Mouse (Mus musculus) B cell, adult 2 months (primary cell): ENCODE measurements around the gene Hspbp1.

ENCODE experiments used
- DNase-seq, 2 experiments: peaks; one replicate each; pipeline ENCODE4 v3.0.0; 2022

Gene Hspbp1

GRCm38 (mm10) chr7:4666871-4667270 is 18.0 kb downstream of the Hspbp1 start:
- DNase-seq: no peak

GRCm38 (mm10) chr7:4663742-4664141 is 21.1 kb downstream of the Hspbp1 start:
- no peak for DNase-seq

- no peak for DNase-seq
These were observed 21.7 kb downstream of the Hspbp1 start for GRCm38 (mm10) chr7:4663179-4663578.

- no peak for DNase-seq
These were observed 24.9 kb downstream of the Hspbp1 start for GRCm38 (mm10) chr7:4659911-4660443.

- peak; percentile 95 for DNase-seq
These were observed 25.8 kb downstream of the Hspbp1 start, which contains the start of gene Ppp6r1 for GRCm38 (mm10) chr7:4658912-4659551. Gene Ppp6r1, minus strand, starts transcription at chr7:4659019.

GRCm38 (mm10) chr7:4658128-4658907 is 26.6 kb downstream of the Hspbp1 start:
- peak in 1 of 2 experiments; percentile 35 for DNase-seq

GRCm38 (mm10) chr7:4657521-4658127 is 27.2 kb downstream of the Hspbp1 start:
- DNase-seq: peak in 1 of 2 experiments; percentile 14

GRCm38 (mm10) chr7:4656818-4657217 is 28.1 kb downstream of the Hspbp1 start:
- no peak for DNase-seq

GRCm38 (mm10) chr7:4655916-4656315 is 29.0 kb downstream of the Hspbp1 start:
- no peak for DNase-seq

- DNase-seq: no peak
These were observed 29.5 kb downstream of the Hspbp1 start for GRCm38 (mm10) chr7:4655393-4655792.

GRCm38 (mm10) chr7:4654221-4654620 is 30.6 kb downstream of the Hspbp1 start:
- no peak for DNase-seq

- DNase-seq: peak; percentile 83 to 90
These were observed 31.1 kb downstream of the Hspbp1 start for GRCm38 (mm10) chr7:4653780-4654179.

- DNase-seq: no peak
These were observed 31.5 kb downstream of the Hspbp1 start for GRCm38 (mm10) chr7:4653351-4653750.

- DNase-seq: peak in 1 of 2 experiments; percentile 22
These were observed 32.1 kb downstream of the Hspbp1 start for GRCm38 (mm10) chr7:4652726-4653125.

- peak; percentile 54 to 65 for DNase-seq
These were observed 33.3 kb downstream of the Hspbp1 start for GRCm38 (mm10) chr7:4651581-4651980.

- peak; percentile 28 to 32 for DNase-seq
These were observed 36.9 kb downstream of the Hspbp1 start for GRCm38 (mm10) chr7:4647992-4648391.

GRCm38 (mm10) chr7:4647291-4647690 is 37.6 kb downstream of the Hspbp1 start:
- DNase-seq: peak; percentile 84 to 86

- no peak for DNase-seq
These were observed 38.1 kb downstream of the Hspbp1 start for GRCm38 (mm10) chr7:4646806-4647205.

GRCm38 (mm10) chr7:4643225-4643624 is 41.6 kb downstream of the Hspbp1 start:
- no peak for DNase-seq

GRCm38 (mm10) chr7:4641956-4642355 is 42.9 kb downstream of the Hspbp1 start:
- DNase-seq: no peak

- DNase-seq: no peak
These were observed 43.7 kb downstream of the Hspbp1 start for GRCm38 (mm10) chr7:4641155-4641554.

- no peak for DNase-seq
These were observed 48.7 kb downstream of the Hspbp1 start for GRCm38 (mm10) chr7:4636179-4636578.

GRCm38 (mm10) chr7:4631031-4631430 is 53.8 kb downstream of the Hspbp1 start, which contains the start of gene Tmem86b:
Gene Tmem86b, minus strand, starts transcription at chr7:4631422.
- DNase-seq: no peak
